Mouse (Mus musculus) adrenal gland (tissue): ENCODE data around the gene Slc25a16.

Experiments
- intact Hi-C: fragments of 180-260 bp; cut with DNase I; formaldehyde crosslinking; loops from one replicate; pipeline ENCODE4 v1.15.1; 2025
- long read RNA-seq, 2 experiments: library from polyadenylated mRNA; unstranded; transcript quantifications; one replicate each; pipeline ENCODE4 v2.0.0; 2020; ENCODE audit warnings: borderline replicate concordance in 1 of 2; ENCODE audit not compliant: insufficient replicate concordance in 1 of 2

The Slc25a16 gene
- long read RNA-seq, experiment 1, transcript Slc25a16-201 (9 exons, 3,145 nt): major isoform, 10 of 18 reads
- long read RNA-seq, experiment 1, partial matches to known transcripts: 3 of 18 reads
- long read RNA-seq, experiment 1, other reads (novel, unspliced or antisense): 4 of 18 reads
- long read RNA-seq, experiment 2, transcript Slc25a16-201 (9 exons, 3,145 nt): major isoform, 7 of 9 reads
- long read RNA-seq, experiment 2, partial matches to known transcripts: 0 of 9 reads
- long read RNA-seq, experiment 2, other reads (novel, unspliced or antisense): 2 of 9 reads

GRCm38 (mm10) chr10:62919925-62920765 lies at the start of gene Slc25a16:
Slc25a16 (plus strand) TSS chr10:62920633.
- intact Hi-C loops: loop anchor here (10.0 kb wide), 1 partner anchor 115 kb away; no protein-coding TSS in a partner anchor

DNA sequence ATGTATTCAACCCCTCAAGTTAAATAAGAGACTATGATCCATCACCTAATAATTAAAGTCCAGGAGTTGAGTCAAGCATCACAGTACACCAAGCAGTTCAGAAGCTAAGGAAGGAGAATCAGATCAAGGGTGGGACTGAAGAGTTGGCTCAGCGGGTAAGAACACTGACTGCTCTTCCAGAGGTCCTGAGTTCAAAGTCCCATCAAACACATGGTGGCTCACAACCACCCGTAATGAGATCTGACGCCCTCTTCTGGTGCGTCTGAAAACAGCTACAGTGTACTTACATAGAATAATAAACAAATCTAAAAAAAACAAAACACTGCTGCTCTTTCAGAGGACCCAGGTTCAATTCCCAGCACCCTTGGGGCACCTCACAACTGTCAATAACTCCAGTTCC lies 45.6 kb upstream of the Slc25a16 start:
- intact Hi-C loops: no loop called here

DNA sequence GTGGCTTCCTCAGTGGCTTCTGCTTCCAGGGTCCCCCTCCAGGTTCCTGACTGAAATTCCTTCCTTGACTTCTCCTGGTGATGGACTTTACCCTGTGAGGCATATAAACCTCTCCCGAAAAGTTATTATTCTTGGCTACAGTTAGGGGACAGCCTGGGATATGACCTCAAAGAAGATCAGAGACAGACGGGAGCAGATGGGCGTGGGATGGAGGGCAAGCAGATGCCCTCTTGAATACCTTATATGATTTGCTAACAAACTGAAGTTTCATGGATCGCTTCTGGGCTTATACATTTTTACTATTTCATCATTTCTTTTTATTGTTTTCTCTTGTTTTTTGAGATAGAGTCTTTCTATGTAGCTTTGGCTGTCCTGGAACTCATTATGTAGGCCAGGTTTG lies 44.9 kb upstream of the Slc25a16 start:
- intact Hi-C loops: no loop called here

DNA sequence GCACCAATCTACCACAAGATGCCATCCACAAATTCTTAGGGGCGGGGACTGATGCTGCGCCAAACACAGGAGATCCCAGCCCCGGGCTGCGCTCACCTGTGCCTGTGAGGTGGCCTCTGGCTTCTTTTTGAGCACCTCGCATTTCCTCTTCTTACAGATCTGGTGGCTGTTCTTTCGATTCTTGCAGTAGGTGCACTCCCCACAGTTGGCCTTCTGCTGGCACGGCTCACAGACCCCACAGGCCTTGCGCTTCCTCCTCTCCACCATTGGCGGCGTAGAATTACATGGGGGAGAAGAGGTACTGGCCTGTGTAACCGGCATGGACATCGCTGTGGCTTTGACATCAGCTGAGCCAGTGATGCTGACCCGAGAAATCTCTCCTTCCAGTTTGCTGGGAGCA lies 42.4 kb upstream of the Slc25a16 start:
- intact Hi-C loops: no loop called here

DNA sequence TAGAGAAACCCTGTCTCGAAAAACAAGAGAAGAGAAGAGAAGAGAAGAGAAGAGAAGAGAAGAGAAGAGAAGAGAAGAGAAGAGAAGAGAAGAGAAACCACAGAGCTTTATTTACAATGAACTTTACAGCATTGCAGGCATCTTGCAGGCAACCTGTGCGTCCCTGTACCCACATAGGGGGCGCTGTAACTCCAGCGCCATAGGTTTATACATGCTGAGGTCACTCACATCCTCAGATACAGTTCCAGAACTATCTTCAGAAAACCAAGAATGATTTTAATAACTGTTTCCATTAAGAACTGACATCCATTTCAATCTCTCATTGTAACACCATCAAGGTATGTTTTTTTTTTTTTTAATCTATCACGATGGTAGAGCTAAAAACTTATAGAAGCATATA lies 39.2 kb upstream of the Slc25a16 start:
- intact Hi-C loops: no loop called here

DNA sequence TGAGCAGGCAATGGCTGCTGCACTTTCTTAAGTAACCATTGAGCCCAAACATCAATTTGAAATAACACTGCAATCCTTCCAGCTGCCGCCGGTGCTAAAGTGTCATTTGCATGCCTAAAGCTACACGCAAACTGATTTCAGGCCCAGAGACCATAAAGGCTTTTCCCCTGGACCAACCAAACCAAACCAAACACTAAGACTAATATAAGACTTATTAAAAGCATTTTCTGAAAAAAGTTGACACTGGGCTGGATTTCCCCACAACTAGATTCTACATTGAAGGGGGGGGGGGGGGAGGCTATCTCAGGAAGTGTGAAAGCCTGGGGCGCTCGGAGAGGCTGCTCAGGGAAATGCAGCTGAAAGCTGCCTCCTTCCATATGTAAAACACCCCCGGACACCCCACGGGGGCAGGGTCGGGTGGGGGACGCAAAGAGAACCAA lies 36.5 kb upstream of the Slc25a16 start:
- intact Hi-C loops: no loop called here

GRCm38 (mm10) chr10:62884517-62884916 lies 35.9 kb upstream of the Slc25a16 start:
- intact Hi-C loops: no loop called here

DNA sequence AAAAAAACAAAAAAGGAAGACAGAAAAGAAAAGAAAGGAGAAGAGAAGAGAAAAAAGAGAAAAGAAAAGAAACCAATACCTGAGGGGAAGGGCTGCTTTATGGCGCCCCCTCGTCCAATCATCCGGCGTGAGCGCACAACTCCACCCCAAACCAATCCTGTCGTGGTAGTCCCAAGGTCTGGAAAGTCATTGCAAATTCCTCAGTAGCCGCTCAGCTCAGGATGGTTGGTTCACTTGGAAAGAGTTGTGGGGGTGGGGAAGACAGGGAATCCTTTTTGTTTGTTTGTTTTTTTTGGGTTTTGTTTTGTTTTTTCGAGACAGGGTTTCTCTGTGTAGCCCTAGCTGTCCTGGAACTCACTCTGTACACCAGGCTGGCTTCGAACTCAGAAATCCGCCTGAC lies 35.0 kb upstream of the Slc25a16 start:
- intact Hi-C loops: no loop called here

- intact Hi-C loops: no loop called here
These were observed 34.2 kb upstream of the Slc25a16 start for GRCm38 (mm10) chr10:62885969-62886798.

DNA sequence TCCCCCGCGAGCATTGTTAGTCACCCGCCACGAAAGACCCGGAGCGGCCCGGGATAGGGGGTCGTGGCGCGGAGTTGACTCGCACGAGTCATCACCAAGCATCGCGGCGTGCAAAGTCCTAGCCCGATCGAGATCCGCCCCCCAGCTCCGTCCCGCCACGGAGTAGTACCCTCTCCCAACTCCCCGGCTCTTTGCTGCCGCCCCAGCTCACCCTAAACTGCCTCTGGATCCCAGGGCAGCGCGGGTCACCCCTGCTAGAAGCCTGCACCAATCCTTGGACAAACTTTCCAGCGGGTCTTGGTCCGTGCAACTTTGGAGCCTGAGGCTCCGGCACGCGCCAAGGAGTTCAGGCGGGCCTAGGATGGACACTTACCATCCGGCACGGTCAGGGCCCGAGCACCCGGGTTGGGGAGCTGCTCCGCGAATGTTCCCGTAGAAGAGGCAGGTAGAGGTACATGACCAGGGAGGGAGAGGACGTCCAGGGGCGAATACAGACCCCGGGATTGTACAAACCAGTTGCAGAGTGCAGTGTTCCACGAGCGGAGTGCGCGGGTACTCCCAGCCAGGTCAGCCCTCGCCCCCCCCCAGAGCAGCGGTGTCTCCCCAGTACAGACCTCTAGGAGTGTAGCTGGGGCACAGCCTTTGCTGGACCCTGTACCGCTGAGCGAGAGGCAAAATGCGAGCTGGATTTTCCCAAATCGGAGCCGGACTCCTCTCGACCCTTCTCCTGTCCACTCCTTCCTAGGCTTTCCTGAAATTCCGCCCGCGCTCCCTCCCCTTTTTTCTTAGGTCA lies 33.4 kb upstream of the Slc25a16 start:
- intact Hi-C loops: no loop called here

- intact Hi-C loops: no loop called here
These were observed 29.4 kb upstream of the Slc25a16 start for GRCm38 (mm10) chr10:62891025-62891424.

- intact Hi-C loops: no loop called here
These were observed 27.7 kb upstream of the Slc25a16 start for GRCm38 (mm10) chr10:62892549-62893232.

GRCm38 (mm10) chr10:62893356-62893884 lies 27.0 kb upstream of the Slc25a16 start:
- intact Hi-C loops: no loop called here

DNA sequence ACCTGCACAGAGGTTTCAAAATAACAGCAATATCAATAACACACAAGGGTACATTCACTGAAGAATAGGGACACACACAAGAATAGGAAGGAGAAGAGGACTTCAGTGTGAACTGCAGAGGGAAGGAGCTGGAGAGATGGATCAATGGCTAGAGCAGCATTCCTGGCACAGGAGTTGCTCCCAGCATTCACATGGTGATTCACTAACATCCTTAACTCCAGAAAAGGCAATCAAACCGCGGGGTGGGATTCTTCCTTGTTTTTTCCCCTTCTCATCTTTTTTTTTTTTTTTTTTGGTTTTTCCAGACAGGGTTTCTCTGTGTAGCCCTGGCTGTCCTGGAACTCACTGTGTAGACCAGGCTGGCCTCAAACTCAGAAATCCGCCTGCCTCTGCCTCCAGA lies 26.0 kb upstream of the Slc25a16 start:
- intact Hi-C loops: no loop called here

DNA sequence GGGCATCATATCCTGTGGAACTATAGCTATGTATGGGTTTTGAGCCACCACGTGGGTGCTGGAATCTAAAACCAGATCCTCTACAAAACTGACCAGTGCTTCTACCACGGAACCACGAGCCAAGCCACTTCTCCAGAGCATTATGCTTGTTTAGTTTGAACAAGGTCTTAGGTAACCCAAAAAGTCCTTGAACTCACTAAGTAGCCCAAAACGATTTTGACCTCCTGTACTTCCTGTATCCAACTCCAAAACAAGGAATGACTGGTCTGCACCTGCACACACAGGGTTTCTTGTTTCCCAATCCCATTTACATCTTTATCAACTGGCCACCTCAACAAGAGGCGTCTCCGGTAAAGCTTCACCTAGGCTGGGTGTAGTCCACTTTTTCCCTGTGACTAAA lies 25.0 kb upstream of the Slc25a16 start:
- intact Hi-C loops: no loop called here

DNA sequence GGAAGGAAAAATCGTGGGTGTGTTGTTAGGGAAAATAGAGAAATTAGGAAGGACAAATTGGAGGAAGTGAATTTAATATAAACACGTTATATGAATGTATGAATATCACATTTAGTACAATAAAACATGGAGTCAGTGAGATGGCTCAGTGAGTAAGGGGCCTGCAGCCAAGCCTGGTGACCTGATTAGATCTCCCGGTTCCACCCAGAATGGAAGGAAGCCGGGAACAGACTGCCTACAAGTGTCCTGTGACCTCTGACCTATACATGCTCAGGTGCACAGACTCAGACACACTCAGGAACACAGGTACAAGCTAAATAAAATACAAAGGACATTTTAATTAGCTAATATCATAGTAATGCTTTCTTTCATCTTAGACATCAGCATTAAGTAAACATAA lies 24.4 kb upstream of the Slc25a16 start:
- intact Hi-C loops: no loop called here

GRCm38 (mm10) chr10:62896774-62897173 lies 23.7 kb upstream of the Slc25a16 start:
- intact Hi-C loops: no loop called here

- intact Hi-C loops: no loop called here
These were observed 23.0 kb upstream of the Slc25a16 start for GRCm38 (mm10) chr10:62897437-62897836.

DNA sequence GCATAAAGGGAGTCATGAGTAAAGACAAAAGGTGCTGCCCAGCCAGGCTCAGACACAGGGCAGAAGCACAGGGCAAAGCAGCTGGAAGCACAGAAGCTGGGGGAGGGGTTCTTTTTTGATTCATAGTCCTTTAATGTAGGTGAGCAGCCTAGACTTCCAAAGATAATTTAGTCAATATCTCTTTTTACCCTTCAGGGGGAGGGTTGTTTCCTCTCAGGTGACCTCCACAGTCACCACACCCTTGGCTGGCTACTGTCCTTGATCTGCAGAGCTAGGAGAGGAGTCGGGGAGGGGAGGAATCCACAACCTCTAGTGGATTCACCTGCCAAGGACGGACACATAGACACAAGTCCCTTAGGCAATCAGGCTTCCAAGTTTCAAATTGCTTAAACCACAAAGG lies 22.4 kb upstream of the Slc25a16 start:
- intact Hi-C loops: no loop called here

GRCm38 (mm10) chr10:62900144-62900543 lies 20.3 kb upstream of the Slc25a16 start:
- intact Hi-C loops: no loop called here
